Mouse (Mus musculus): ENCODE data around the gene E030018B13Rik.

Gene E030018B13Rik

GRCm38 (mm10) chr7:63938066-63938913 lies 21.6 kb downstream of the E030018B13Rik start:
- ChIA-PET CTCF (no interaction called here), POLR2A (interaction anchor here (0.7 to 12.1 kb wide), 34 partner anchors 8 to 454 kb away, joined by 3 to 475 read pairs (median 7); partner anchors contain the start of genes Mcee (in 1 of the 4) and Mphosph10 (in 1 of the 4))

GRCm38 (mm10) chr7:63938914-63939396 lies 22.3 kb downstream of the E030018B13Rik start, which contains the start of gene Klf13:
Gene Klf13, minus strand, starts transcription at chr7:63938915.
- ChIA-PET CTCF (interaction anchor here in 1 of 4 experiments (0.8 to 1.1 kb wide), 2 partner anchors 23 to 24 kb away, joined by 3 read pairs; no protein-coding TSS in a partner anchor), POLR2A (interaction anchor here in 3 of 4 experiments (0.7 to 12.1 kb wide), 51 partner anchors 9 to 934 kb away, joined by 3 to 475 read pairs (median 5); partner anchors contain the start of genes Mcee (in 1 of the 3), Mphosph10 (in 1 of the 3) and Nsmce3 (in 1 of the 3))

GRCm38 (mm10) chr7:63939397-63939951 lies 22.8 kb downstream of the E030018B13Rik start:
- POLR2A ChIA-PET, result interaction anchor here (0.6 to 12.1 kb wide), 57 partner anchors 8 to 933 kb away, joined by 3 to 475 read pairs (median 5); partner anchors contain the start of genes Mcee (in 1 of the 4), Mphosph10 (in 1 of the 4) and Nsmce3 (in 1 of the 4)
- CTCF ChIA-PET, result interaction anchor here in 2 of 4 experiments (0.5 to 1.1 kb wide), 3 partner anchors 23 to 104 kb away, joined by 3 read pairs; no protein-coding TSS in a partner anchor

- ChIA-PET POLR2A (interaction anchor here (0.5 to 12.1 kb wide), 40 partner anchors 7 to 245 kb away, joined by 3 to 475 read pairs (median 5); no protein-coding TSS in a partner anchor), CTCF (no interaction called here)
Measured at GRCm38 (mm10) chr7:63940321-63940720, 23.7 kb downstream of the E030018B13Rik start.

GRCm38 (mm10) chr7:63941050-63941449 lies 24.4 kb downstream of the E030018B13Rik start:
- POLR2A ChIA-PET, result interaction anchor here (0.6 to 12.1 kb wide), 22 partner anchors 8 to 245 kb away, joined by 3 to 475 read pairs (median 6); no protein-coding TSS in a partner anchor
- CTCF ChIA-PET, result no interaction called here

- CTCF ChIA-PET, result no interaction called here
- POLR2A ChIA-PET, result interaction anchor here (0.6 to 12.1 kb wide), 15 partner anchors 11 to 83 kb away, joined by 3 to 475 read pairs (median 4); no protein-coding TSS in a partner anchor
Measured at GRCm38 (mm10) chr7:63941501-63941900, 24.8 kb downstream of the E030018B13Rik start.

- CTCF ChIA-PET, result interaction anchor here in 1 of 4 experiments (0.9 kb wide), 1 partner anchor 14 kb away, joined by 5 read pairs; no protein-coding TSS in a partner anchor
- POLR2A ChIA-PET, result interaction anchor here in 3 of 4 experiments (0.7 to 12.1 kb wide), 5 partner anchors 13 to 388 kb away, joined by 5 to 475 read pairs (median 8); no protein-coding TSS in a partner anchor
Measured at GRCm38 (mm10) chr7:63943946-63944345, 27.3 kb downstream of the E030018B13Rik start.

GRCm38 (mm10) chr7:63947514-63948487 lies 31.1 kb downstream of the E030018B13Rik start:
- ChIA-PET POLR2A (interaction anchor here in 3 of 4 experiments (0.5 to 11.3 kb wide), 26 partner anchors 8 to 445 kb away, joined by 3 to 316 read pairs (median 4); no protein-coding TSS in a partner anchor), CTCF (interaction anchor here in 1 of 4 experiments (0.9 kb wide), 1 partner anchor 15 kb away, joined by 3 read pairs; no protein-coding TSS in a partner anchor)

- ChIA-PET POLR2A (interaction anchor here in 3 of 4 experiments (0.6 to 11.3 kb wide), 10 partner anchors 8 to 104 kb away, joined by 3 to 316 read pairs (median 6); no protein-coding TSS in a partner anchor), CTCF (no interaction called here)
Measured at GRCm38 (mm10) chr7:63949176-63949575, 32.5 kb downstream of the E030018B13Rik start.

GRCm38 (mm10) chr7:63950931-63951607 lies 34.4 kb downstream of the E030018B13Rik start:
- POLR2A ChIA-PET, result interaction anchor here in 3 of 4 experiments (0.6 to 18.1 kb wide), 14 partner anchors 7 to 233 kb away, joined by 3 to 475 read pairs (median 8); partner anchors contain the start of gene Klf13 (in 2 of the 3)
- CTCF ChIA-PET, result no interaction called here

GRCm38 (mm10) chr7:63952077-63952898 lies 35.6 kb downstream of the E030018B13Rik start:
- ChIA-PET CTCF (interaction anchor here in 3 of 4 experiments (0.5 to 0.6 kb wide), 4 partner anchors 17 to 1191 kb away, joined by 3 to 6 read pairs (median 3); no protein-coding TSS in a partner anchor), POLR2A (interaction anchor here (0.6 to 18.1 kb wide), 30 partner anchors 8 to 878 kb away, joined by 3 to 475 read pairs (median 4); partner anchors contain the start of genes Klf13 (in 2 of the 4), Mcee (in 1 of the 4) and Mphosph10 (in 1 of the 4))

GRCm38 (mm10) chr7:63955440-63955839 lies 38.8 kb downstream of the E030018B13Rik start:
- ChIA-PET POLR2A (interaction anchor here in 3 of 4 experiments (0.5 to 18.1 kb wide), 12 partner anchors 11 to 97 kb away, joined by 3 to 475 read pairs (median 10); partner anchors contain the start of gene Klf13 (in 3 of the 3)), CTCF (no interaction called here)

- CTCF ChIA-PET, result interaction anchor here in 2 of 4 experiments (1.0 kb wide), 2 partner anchors 59 to 102 kb away, joined by 4 read pairs; no protein-coding TSS in a partner anchor
- POLR2A ChIA-PET, result interaction anchor here (0.6 to 18.1 kb wide), 78 partner anchors 8 to 783 kb away, joined by 3 to 475 read pairs (median 5); partner anchors contain the start of genes Klf13 (in 3 of the 4), E030018B13Rik (in 1 of the 4), Mcee (in 1 of the 4) and Mphosph10 (in 1 of the 4)
Measured at GRCm38 (mm10) chr7:63956138-63956823, 39.6 kb downstream of the E030018B13Rik start.

- ChIA-PET CTCF (interaction anchor here in 2 of 4 experiments (0.5 to 1.0 kb wide), 4 partner anchors 13 to 101 kb away, joined by 3 to 5 read pairs (median 4); no protein-coding TSS in a partner anchor), POLR2A (interaction anchor here (0.6 to 18.1 kb wide), 110 partner anchors 8 to 916 kb away, joined by 3 to 475 read pairs (median 5); partner anchors contain the start of genes Klf13 (in 3 of the 4), Mcee (in 2 of the 4), Mphosph10 (in 2 of the 4) and Mtmr10 (in 2 of the 4))
Measured at GRCm38 (mm10) chr7:63956981-63957713, 40.5 kb downstream of the E030018B13Rik start.

Data from embryonic stem cell, embryonic (primary cell).